Mouse (Mus musculus) liver, embryonic 14 days (tissue): Measurements from ENCODE around the gene Tent5d. TPM values are rescaled to one million over a fixed set of nuclear protein-coding genes. Genes with fewer than 3 reads are reported as not detected.

Experiments
- polyA plus RNA-seq: library from polyadenylated mRNA; depleted of rRNA; stranded (reverse); fragments of >200 nt; gene quantifications from 2 replicates; pipeline ENCODE4 v1.2.3, GENCODE M21; 2012; rRNA removed

The Tent5d gene
- 0.01 TPM in 1 of 2 replicates, not detected in the other for polyA plus RNA-seq

DNA sequence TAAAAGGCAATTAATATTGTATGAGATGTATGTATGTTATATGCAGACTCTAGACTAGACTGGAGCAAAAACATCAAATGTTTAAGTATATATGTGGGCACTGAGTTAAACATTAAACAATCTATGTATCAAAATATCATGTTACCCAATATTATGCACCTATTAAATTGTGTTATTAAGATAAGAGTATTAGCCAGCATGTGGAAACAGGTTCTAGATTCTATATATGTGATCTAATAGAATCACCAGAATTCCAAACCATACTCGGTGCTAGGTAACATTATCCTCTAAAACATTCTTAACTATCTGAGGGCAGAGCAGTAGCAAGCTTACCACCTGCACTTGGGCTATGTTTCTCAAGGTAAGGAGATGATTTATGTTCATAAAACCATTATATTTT is at the start of gene Tent5d:
Gene Tent5d, plus strand, starts transcription at position 301 of the 400 bp plus-strand sequence.

DNA sequence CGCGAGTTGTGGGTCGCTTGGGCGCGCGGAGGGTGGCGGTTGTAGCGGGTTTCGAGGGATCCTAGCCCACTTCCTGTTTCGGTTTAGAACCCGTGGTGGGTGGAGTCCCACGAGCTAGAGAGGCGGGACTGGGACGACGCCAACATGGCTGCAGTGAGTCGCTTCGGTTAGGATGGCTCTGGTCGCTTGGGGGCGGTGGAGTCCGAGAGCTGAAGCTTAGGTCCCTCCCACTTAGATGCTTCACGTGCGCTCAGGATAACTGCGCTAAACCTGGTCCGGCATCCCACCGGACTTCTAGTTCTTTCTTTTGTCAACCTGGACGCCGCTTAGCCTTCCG is 23.8 kb downstream of the Tent5d start, which contains the start of gene 2610002M06Rik:
Gene 2610002M06Rik, minus strand, starts transcription at position 117 of the 337 bp plus-strand sequence.

Other genes starting within 250 kb of the Tent5d start
- not detected in 2 replicates for gene Tbx22, start 124.6 kb upstream of the Tent5d start, polyA plus RNA-seq
- 4.4 and 5.2 TPM in 2 replicates for gene 2610002M06Rik, start 23.7 kb downstream of the Tent5d start, polyA plus RNA-seq
- not detected in 2 replicates for gene Gm732, start 155.9 kb downstream of the Tent5d start, polyA plus RNA-seq